Mouse (Mus musculus) cortical plate, adult 2 months (tissue): ENCODE measurements around the gene Tubg1. TPM values are rescaled to one million over a fixed set of nuclear protein-coding genes. Genes with fewer than 3 reads are reported as not detected.

ENCODE experiments used
- H3K27ac ChIP-seq: fragments of 200-500 bp; 2 replicates; pipeline ENCODE4 v1.5.1; 2012; ENCODE audit warnings: low read length, control low read depth, inconsistent platforms; ENCODE audit not compliant: insufficient read depth
- H3K4me1 ChIP-seq: fragments of 200-500 bp; 2 replicates; pipeline ENCODE4 v1.6.1; 2011; ENCODE audit warnings: low read length; ENCODE audit not compliant: control insufficient read depth, insufficient read depth
- H3K4me3 ChIP-seq: fragments of 200-500 bp; 2 replicates; pipeline ENCODE4 v1.5.1; 2011; ENCODE audit warnings: mild to moderate bottlenecking, low read length, control low read depth; ENCODE audit not compliant: insufficient read depth
- CTCF ChIP-seq: fragments of 200-500 bp; IDR thresholded peaks from 2 replicates; pipeline ENCODE4 v1.5.1; 2011; ENCODE audit warnings: mild to moderate bottlenecking, control low read depth, low read length; ENCODE audit not compliant: insufficient read depth; ENCODE audit errors: extremely low read depth
- POLR2A ChIP-seq: fragments of 200-500 bp; IDR thresholded peaks from 2 replicates; pipeline ENCODE4 v1.6.1; 2011; ENCODE audit warnings: mild to moderate bottlenecking, low read length, control low read depth; ENCODE audit not compliant: insufficient read depth; ENCODE audit errors: extremely low read depth
- polyA plus RNA-seq: library from polyadenylated mRNA; depleted of rRNA; stranded (reverse); fragments of >200 nt; gene quantifications from 2 replicates; pipeline ENCODE4 v1.2.3, GENCODE M21; 2012

Gene Tubg1
- polyA plus RNA-seq, 1 experiment = 15.2 TPM

DNA sequence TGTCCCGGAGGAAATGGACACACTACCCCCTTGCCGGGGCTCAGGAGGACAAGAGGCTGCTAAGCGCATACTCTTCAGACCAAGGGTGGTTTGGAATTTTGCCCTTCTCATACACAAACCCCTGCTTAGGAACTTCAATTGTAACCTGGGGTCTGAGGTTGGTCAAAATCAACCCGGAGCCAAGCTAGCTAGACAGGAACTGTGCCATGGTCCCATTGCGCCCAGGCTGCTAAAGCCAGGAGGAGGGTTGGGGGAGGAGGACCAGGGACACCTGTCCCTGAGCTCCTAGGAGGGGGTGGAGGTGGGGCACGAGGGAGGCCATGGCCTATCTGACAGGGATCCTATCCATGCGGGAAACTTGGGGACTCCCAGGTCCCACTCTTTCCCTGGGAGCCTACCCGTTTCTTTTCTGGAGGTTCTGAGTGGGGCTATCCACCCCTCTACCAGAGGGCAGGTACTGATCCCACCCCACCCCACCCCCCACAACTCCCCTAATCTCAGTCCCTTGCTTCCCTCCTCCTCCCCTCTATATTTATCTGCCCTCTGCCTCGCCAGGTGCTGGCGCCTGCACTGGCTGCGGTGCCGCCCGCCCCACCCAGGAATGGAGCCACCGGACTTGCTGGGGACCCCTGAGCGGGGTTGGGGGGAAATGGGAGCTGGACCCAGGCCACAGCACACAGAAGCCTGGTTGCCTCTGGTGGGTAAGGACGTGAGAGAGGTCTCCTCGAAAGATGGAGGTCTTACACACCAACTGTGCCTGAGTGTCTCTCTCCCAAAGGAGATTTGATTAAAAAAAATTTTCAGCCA, 49.8 kb downstream of the Tubg1 start:
- no peak overlapping the region for H3K27ac ChIP-seq
- H3K4me1 ChIP-seq = peaks cover 5% of the 10 kb centered on the region; the same call in 1 of the 2 replicates
- peak overlapping the region; percentile 68 for H3K4me3 ChIP-seq
- TF ChIP-seq POLR2A (no peak), CTCF (no peak)

DNA sequence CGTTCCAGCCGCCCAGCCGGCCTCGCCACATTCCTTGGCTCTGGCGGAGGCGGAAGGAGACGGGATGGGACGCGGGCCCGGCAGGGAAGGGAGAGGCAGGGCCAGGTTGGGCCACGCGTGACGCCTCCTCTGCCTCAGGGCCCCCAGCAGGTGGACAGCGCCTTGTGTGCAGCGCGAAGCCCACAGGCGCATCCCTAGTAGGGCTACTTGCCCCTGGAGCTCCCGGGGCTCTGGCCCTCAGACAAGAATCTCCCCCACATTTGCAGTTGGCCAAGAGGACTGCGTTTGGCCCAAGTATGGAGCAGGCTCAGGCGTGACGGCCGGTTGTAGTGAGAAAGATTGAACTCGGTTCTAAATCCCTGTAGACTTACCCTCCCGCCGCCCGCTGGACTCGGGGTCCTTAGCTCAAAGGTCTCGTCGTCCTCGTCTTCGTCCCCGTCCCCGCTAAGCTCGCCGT, 50.6 kb downstream of the Tubg1 start, which contains the start of gene Cntnap1:
Gene Cntnap1, plus strand, starts transcription at position 170 of the 457 bp plus-strand sequence.
- Histone ChIP-seq H3K4me1 (peaks cover 5% of the 10 kb centered on the region), H3K4me3 (peak within 1 kb of the TSS; percentile 68), H3K27ac (peak within 1 kb of the TSS; percentile 41)
- no peak for TF ChIP-seq POLR2A
- TF ChIP-seq CTCF = no peak

DNA sequence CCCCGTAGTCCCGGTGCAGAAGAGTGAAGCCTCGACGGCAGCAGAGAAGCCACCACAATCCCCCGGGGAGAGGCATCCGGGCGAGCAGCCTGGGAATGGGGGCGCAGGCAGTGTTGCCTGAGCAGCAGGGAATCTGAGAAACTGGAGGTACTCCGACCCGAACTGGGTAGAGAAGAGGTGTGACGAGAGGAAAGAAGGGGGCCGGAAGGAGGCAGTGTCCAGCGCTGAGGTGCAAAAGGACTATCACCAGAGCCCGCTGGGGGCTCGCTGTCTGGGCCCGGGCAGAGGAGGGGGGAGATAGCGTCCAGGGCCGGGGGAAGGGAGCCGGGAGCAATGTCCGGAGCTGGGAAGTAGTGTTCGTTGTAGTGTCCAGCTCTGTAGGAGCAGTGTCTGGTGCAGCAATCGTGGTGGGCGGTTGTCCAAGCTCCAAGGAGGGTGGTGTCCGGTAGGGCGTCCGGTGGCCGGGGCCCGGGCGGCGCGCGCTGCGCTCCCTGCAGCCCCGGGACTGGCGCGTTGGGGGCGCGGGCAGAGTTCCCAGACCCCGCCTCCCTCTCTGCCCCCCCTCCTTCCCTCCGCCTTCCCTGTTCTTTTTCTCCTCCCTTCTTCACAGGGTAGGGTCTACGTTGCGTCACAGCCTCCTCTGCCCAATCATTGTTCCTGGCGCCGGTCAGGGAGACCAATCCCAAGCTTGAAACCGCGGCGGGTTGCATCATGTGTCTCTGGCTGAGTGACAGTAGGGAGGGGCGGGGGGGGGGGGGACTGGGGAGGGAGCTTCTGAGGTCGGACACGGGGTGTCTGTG, 51.3 kb downstream of the Tubg1 start, which contains the start of gene Plekhh3:
Gene Plekhh3, minus strand, starts transcription at position 541 of the 800 bp plus-strand sequence.
- peak within 1 kb of the TSS; percentile 68 for H3K4me3 ChIP-seq
- peaks cover 5% of the 10 kb centered on the region for H3K4me1 ChIP-seq
- H3K27ac ChIP-seq = peak within 1 kb of the TSS; percentile 69
- TF ChIP-seq CTCF (no peak), POLR2A (0 out of 2 replicates have a peak, but pooled peaks have one; percentile 16)

DNA sequence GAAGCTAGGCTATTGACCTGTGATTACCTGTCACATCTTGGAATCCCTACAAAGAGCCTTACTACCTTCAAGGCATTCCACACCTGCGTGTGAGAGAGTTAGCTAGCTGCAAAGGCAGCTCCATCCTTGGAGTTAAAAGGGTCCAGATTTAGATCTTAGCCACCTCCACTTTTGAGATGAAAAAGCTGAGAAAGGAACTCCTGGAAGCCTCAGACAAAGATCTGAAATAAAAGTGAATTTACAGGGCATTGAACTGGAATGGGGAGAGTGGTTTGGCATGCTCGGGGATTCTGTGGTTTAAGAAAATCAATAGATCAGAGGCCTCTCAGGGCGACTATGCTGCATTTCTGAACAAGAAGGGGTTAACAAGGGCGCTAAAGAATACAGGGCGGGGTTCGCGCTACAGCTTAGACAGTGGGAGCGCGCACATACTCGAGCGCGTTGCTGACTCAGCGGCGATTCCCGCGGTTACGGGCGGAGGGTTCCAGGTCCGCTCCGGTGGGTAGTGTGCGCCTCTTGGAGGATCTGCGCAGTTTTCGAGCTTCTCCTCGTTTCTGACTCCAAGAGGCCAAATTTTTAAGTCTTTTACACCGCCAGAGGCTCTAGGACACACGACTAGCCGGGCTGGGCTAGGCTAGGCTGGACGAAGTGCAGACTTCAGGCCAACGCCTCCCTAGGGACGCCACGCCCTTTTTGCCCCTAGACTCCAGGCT, 52.1 kb downstream of the Tubg1 start:
- TF ChIP-seq CTCF (no peak), POLR2A (peak; percentile 55; the same call in 1 of the 2 replicates)
- Histone ChIP-seq H3K27ac (peak overlapping the region; percentile 69), H3K4me3 (peak overlapping the region; percentile 36), H3K4me1 (peaks cover 5% of the 10 kb centered on the region)

DNA sequence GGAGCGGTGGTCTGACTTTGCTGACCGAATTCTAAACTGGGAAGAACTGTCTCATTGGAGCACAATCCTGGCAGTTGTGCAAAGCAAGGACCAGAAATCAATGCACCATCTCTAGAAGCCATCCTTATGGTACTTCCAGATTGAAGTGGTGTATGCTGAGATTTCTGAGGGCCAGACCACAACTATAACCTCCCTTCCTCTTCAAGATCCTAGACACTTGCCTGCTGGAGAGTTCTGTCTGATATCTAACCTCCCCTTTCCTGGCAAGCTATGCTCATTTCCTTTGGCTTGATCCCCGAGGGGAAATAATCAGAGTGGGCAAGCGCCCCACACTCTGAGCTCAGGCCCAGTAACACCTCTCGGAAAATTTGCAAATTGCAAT, 52.7 kb downstream of the Tubg1 start:
- TF ChIP-seq POLR2A (no peak), CTCF (no peak)
- Histone ChIP-seq H3K27ac (peak overlapping the region; percentile 69), H3K4me3 (peak overlapping the region; percentile 36), H3K4me1 (peaks cover 5% of the 10 kb centered on the region)

DNA sequence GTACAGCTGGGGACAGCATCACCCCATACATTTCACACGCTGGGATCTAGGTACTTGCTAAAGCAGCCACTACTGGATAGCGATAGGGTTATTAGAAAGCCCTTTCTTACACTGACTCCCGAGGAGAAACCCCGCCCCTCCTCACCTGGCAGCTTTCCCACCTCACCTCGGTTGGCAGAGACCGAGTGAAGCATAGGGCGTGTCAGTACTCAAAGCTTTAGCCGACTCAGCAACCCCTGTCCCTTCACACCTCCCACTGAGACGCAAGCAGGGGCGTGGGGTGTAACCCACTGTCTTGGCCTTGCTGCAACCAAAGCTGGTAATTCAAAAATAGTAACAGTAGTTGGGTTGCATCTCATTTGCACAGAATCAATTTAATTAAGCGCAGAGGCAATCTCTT, 53.4 kb downstream of the Tubg1 start:
- Histone ChIP-seq H3K4me1 (peaks cover 5% of the 10 kb centered on the region), H3K4me3 (peak overlapping the region; percentile 22; the same call in 1 of the 2 replicates)

DNA sequence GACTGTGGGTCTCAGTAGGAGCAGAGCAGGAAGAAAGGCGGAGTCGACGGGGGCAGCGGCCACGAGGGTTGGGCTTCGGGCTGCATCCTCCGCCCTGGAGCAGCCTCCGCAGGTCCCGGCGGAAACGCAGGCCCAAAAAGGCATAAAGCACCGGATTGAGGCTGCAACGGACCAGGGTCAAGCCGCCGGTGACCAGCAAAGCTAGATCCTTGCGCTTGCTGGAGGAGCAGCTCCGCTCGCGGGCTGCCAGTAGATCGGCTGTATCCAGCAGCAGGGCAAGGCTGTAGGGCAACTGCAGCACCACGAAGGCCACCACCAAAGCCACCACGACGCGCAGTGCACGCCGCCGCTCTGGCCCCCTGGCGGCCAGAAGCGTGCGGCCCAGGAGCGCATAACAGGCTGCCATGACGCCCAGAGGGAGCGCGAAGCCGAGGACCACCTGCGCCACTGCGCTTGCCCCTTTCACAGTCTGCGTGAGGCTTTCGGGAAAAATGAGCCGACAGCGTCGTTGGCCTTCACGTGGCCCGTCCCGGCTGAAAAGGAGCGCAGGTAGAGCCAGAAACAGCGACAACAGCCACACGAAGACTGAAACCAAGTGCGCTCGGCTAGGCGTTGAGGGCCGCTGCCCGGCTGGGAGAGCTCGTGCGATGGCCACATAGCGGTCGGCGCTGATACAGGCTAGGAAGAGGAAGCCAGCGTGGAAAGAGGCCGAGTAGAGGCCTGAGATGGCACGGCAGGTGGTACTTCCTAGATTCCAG, 54.1 kb downstream of the Tubg1 start:
- Histone ChIP-seq H3K27ac (no peak overlapping the region), H3K4me1 (peaks cover 5% of the 10 kb centered on the region), H3K4me3 (peak overlapping the region; percentile 22)
- TF ChIP-seq CTCF (peak; percentile 45; the same call in 1 of the 2 replicates), POLR2A (no peak)

More for the DNA sequence above, 53.4 kb downstream of the Tubg1 start:
- no peak for TF ChIP-seq CTCF
- no peak for TF ChIP-seq POLR2A
- 0 out of 2 replicates have a peak overlapping the region, but pooled peaks have one; percentile 14 for H3K27ac ChIP-seq

DNA sequence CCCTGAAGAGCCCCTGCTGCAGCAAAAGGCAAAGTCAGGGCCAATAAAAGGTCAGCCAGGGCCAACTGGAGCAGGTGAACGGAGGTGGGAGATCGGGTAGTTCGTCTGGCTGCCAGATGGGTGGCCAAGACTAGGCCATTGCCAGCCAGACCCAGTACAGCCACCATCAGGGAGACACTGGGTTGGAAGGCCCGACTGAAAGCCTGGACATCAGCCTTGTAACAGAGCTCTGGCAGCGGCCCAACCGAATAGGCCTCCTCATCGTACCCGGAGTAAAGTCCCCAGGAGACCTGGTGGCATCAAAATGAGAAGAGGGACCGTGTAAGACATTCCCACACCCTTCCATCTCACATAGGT, 54.6 kb downstream of the Tubg1 start:
- H3K4me3 ChIP-seq = peak overlapping the region; percentile 22; the same call in 1 of the 2 replicates
- peaks cover 5% of the 10 kb centered on the region for H3K4me1 ChIP-seq
- H3K27ac ChIP-seq = no peak overlapping the region
- TF ChIP-seq POLR2A = no peak
- no peak for TF ChIP-seq CTCF
